Mouse (Mus musculus): Measurements from ENCODE around the gene Aldh18a1. TPM values are rescaled to one million over a fixed set of nuclear protein-coding genes. Genes with fewer than 3 reads are reported as not detected.

The Aldh18a1 gene
- polyA plus RNA-seq, 1 experiment from 2014 or later: 41.3 TPM

DNA sequence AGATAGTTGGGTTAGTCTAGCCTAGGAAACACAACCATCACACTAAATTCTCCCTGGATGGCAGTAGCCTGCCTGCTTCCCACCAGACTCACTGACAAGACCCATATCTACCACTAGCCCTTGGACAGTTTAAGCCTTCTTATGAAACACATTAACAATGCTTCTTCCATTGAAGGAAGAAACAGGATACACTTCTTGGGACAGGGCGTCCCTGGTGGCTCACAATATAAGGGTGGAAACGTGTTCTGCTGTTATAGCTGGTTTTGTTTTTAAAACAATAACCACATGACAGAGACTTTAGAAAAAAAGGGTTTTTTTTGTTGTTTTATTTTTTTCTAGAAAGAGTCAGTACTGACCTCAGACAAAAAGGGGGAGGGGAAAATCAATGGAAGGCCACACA lies 79.0 kb downstream of the Aldh18a1 start:
- Histone ChIP-seq H3K4me1 (replicated peaks) (peaks cover 38% of the 10 kb centered on the region), H3K27ac (peak overlapping the region; percentile 51; the same call in 1 of the 2 replicates), H3K36me3 (no peaks in the 10 kb centered on the region), H3K9ac (no peak overlapping the region), H3K4me2 (no peak overlapping the region), H3K4me3 (no peak overlapping the region), H3K9me3 (replicated peaks) (no peaks in the 10 kb centered on the region), H3K27me3 (no peaks in the 10 kb centered on the region)
- 76% methylated on average over 2 of the region's 2 CpGs for WGBS
- ATAC-seq (replicated peaks; ENCODE audit: insufficient number of reproducible peaks, insufficient read depth, low FRiP score, low read depth): no peak

DNA sequence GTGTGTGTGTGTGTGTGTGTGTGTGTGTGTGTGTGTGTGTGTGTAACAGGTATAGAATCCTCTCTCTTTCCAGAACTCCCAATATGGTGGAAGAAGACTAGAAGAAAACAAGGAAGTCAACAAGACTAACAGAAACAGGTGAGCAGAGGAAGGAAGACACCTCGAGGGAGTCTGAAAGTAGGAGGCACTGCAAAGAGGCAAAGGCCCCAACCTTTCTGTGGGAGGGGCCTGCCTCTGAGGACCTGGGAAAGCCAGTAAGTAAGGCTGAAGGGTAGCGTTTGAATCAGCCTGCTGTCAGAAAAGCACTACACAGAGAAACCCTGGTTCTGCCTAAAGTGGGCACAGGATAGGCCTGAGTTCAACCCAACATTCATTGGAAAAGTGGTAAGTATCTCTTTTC lies 79.4 kb downstream of the Aldh18a1 start:
- H3K36me3 ChIP-seq: no peaks in the 10 kb centered on the region
- H3K4me1 ChIP-seq (replicated peaks): peaks cover 41% of the 10 kb centered on the region
- no peak overlapping the region for H3K4me3 ChIP-seq
- H3K27ac ChIP-seq: peak overlapping the region; percentile 51; the same call in 1 of the 2 replicates
- no peak for ATAC-seq (replicated peaks; ENCODE audit: insufficient number of reproducible peaks, insufficient read depth, low FRiP score, low read depth)
- H3K4me2 ChIP-seq: no peak overlapping the region
- H3K9ac ChIP-seq: no peak overlapping the region
- H3K27me3 ChIP-seq: no peaks in the 10 kb centered on the region
- WGBS: 49% methylated on average over 2 of the region's 2 CpGs
- no peaks in the 10 kb centered on the region for H3K9me3 ChIP-seq (replicated peaks)

DNA sequence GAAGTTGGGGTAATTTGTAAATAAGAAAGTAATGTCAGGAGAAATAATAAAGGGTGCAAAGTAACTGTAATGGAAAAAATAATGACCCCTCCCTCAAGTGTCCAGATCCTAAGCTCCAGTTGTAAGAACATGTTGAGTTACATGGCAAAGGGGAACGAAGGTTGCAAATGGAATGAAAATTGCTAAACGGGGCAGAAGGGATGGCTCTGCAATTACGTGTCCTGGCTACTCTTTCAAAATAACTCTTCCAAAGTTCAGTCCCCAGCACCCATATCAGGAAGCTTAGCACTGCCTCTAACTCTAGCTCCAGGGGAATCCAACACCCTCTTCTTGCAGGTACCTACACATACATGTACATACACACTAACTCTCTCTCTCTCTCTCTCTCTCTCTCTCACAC lies 81.3 kb downstream of the Aldh18a1 start:
- peaks cover 46% of the 10 kb centered on the region for H3K4me1 ChIP-seq (replicated peaks)
- ATAC-seq (replicated peaks; ENCODE audit: insufficient number of reproducible peaks, insufficient read depth, low FRiP score, low read depth): no peak
- WGBS: 96% methylated on average over 3 of the region's 3 CpGs

DNA sequence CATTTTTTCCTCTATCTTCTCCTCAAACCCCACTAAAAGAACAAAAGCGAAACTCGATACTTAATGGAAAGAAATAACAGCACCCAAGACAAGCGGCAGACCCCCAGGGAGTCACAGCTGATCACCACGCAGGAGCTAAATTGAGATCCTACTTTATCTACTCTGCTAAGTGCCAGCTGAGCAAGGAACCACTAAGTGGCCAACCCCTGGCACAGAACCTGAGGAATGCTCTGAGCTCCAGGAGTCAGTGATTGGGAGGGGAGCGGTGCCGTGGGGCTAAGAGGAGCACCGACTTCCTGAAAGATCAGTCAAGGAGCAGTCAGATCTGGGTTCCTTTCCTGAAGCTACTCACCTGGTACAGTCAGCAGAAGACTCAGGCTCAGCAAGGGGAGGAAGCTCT lies 83.9 kb downstream of the Aldh18a1 start:
- H3K9me3 ChIP-seq (replicated peaks): no peaks in the 10 kb centered on the region
- peak overlapping the region; percentile 75 for H3K27ac ChIP-seq
- peaks cover 39% of the 10 kb centered on the region for H3K4me1 ChIP-seq (replicated peaks)
- no peak overlapping the region for H3K4me3 ChIP-seq
- ATAC-seq (replicated peaks; ENCODE audit: insufficient number of reproducible peaks, insufficient read depth, low FRiP score, low read depth): peak; percentile 60; the same call in 1 of the 2 replicates
- WGBS: 51% methylated on average over 7 of the region's 7 CpGs
- no peaks in the 10 kb centered on the region for H3K36me3 ChIP-seq
- peak overlapping the region; percentile 48 for H3K4me2 ChIP-seq
- H3K9ac ChIP-seq: no peak overlapping the region; the same call in 1 of the 2 replicates
- no peaks in the 10 kb centered on the region for H3K27me3 ChIP-seq

More for the DNA sequence above, 81.3 kb downstream of the Aldh18a1 start:
- no peaks in the 10 kb centered on the region for H3K9me3 ChIP-seq (replicated peaks)
- H3K27ac ChIP-seq: no peak overlapping the region
- no peaks in the 10 kb centered on the region for H3K27me3 ChIP-seq
- H3K4me2 ChIP-seq: no peak overlapping the region
- H3K4me3 ChIP-seq: no peak overlapping the region
- H3K36me3 ChIP-seq: no peaks in the 10 kb centered on the region
- H3K9ac ChIP-seq: no peak overlapping the region

Other genes with a start within 250 kb of the Aldh18a1 start
- 103 and 126 TPM in 2 replicates for gene Sorbs1, start 74.7 kb downstream of the Aldh18a1 start, polyA plus RNA-seq (2015; fragmentation: Nextera tagmentation; extraction: Ambion mirVana)
- 9.6 TPM in 2 replicates for gene Tctn3, start 23.8 kb upstream of the Aldh18a1 start, polyA plus RNA-seq (2015; fragmentation: Nextera tagmentation; extraction: Ambion mirVana)
- 8.9 and 12.8 TPM in 2 replicates for gene Entpd1, start 23.9 kb upstream of the Aldh18a1 start, polyA plus RNA-seq (2015; fragmentation: Nextera tagmentation; extraction: Ambion mirVana)
- gene Cc2d2b, start 160.3 kb upstream of the Aldh18a1 start, polyA plus RNA-seq (2015; fragmentation: Nextera tagmentation; extraction: Ambion mirVana): not detected in 2 replicates
- gene Ccnj, start 242.8 kb upstream of the Aldh18a1 start, polyA plus RNA-seq (2015; fragmentation: Nextera tagmentation; extraction: Ambion mirVana): 5.5 and 7.2 TPM in 2 replicates